Mouse (Mus musculus) adrenal gland, postnatal 14 days (tissue): ENCODE results near the gene Gm2012. TPM values are rescaled to one million over a fixed set of nuclear protein-coding genes. Genes with fewer than 3 reads are reported as not detected.
"Not testable (repeated sequence)": the region's sequence is repeated elsewhere in the genome, so short reads cannot be mapped to it uniquely, and the experiment has no call there.

ENCODE experiments used
- DNase-seq: peaks from one replicate; pipeline ENCODE4 v3.0.0; 2021; ENCODE audit warnings: mixed read lengths
- long read RNA-seq, 2 experiments: library from polyadenylated mRNA; stranded (forward); transcript quantifications; one replicate each; pipeline ENCODE4 v2.0.0; 2021
- microRNA-seq, 2 experiments: library from miRNA; unstranded; fragments of <30 nt; microRNA quantifications; one replicate each; pipeline ENCODE4 v1.2.0; 2021
- total RNA-seq: library from RNA; stranded (reverse); gene quantifications from 2 replicates; pipeline ENCODE4 v1.2.3, GENCODE M21; 2021

The Gm2012 gene
- total RNA-seq, result not detected in 2 replicates
- long read RNA-seq, experiment 1, result 0 reads
- long read RNA-seq, experiment 2, result 0 reads

DNA sequence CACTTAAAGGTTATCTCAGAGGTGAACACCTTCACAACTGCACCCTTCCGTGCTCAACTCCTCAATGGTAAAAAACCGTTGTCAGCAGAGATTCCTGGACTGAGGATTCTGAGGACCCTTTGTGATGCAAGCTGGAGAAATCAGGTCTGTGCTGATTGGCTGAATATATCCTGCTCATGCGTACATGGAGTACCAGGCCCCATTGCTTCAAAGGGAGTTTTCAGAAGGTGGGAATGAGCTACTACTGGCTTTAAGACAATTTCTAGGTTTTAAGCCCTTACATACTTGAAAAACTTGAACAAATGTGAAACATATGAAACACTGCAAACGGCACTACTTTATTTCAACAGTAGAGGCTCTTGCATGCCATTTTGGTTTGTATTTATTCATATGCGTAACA lies at the start of gene Gm2012:
Gene Gm2012 (minus strand): TSS at position 101 of the 400 bp plus-strand sequence.
- DNase-seq, result not testable (repeated sequence)

DNA sequence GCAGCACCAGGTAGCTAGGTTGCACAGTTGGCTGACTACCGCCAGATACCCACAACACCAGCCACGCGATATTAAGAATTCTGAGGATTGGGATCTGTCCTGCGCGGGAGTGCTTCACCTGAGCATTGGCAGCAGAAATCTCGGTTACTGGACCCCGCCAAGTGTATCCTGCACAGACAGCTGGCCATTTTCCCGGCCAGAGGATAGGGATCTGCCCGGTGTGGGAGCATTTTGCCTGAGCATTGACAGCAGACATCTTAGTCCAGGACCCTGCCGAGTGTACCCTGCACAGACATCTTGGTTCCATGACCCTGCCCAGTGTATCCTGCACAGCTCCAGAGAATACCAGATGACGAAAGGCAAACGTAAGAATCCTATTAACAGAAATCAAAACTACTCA lies 72.0 kb downstream of the Gm2012 start:
- not testable (repeated sequence) for DNase-seq

Small RNA genes within 50 kb of the gene (microRNA-seq; reads per million reads assigned to microRNA genes)
- gene Gm26302, result 0 reads per million in 2 experiments

Other genes with a start within 250 kb of the Gm2012 start
- not detected in 2 replicates for gene Gm5168, start 180.3 kb downstream of the Gm2012 start, total RNA-seq
- gene Gm2030, start 78.7 kb upstream of the Gm2012 start, total RNA-seq, result not detected in 2 replicates